Mouse (Mus musculus) bone marrow, adult 2 months (tissue): Measurements from ENCODE around the gene Coa5.

ENCODE experiments used
- CTCF ChIP-seq: fragments of 200-500 bp; IDR thresholded peaks from 2 replicates; pipeline ENCODE4 v1.5.1; 2011; ENCODE audit warnings: low read length, control low read depth; ENCODE audit not compliant: control insufficient read depth, insufficient read depth
- POLR2A ChIP-seq: fragments of 200-500 bp; IDR thresholded peaks from 2 replicates; pipeline ENCODE4 v1.6.1; 2011; ENCODE audit warnings: low read depth, mild to moderate bottlenecking, control low read depth, low read length, borderline replicate concordance; ENCODE audit not compliant: control insufficient read depth

DNA sequence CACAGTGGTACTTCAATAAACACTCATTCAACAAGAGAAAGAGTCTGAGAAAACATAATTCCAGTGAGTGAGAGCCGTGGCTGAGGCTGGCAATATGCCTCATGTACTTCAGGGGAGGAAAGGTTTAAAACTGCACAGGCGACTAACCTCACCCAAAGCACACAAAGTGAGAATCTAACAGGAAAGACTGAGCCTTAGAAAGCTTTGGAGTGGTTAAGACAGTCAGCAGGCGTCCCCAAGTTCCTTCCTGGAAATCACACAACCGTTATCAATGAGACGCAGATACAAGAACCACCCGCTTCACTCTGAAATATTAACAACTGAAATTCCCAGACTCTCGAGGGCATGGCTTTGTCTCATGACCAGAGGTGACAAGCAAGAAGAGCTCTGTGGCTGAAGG lies 48.5 kb upstream of the Coa5 start:
- TF ChIP-seq CTCF, result no peak
- no peak for TF ChIP-seq POLR2A
